Mouse (Mus musculus): ENCODE measurements around the gene Kank3. TPM values are rescaled to one million over a fixed set of nuclear protein-coding genes. Genes with fewer than 3 reads are reported as not detected.

The Kank3 gene
- polyA plus RNA-seq, 1 experiment from 2014 or later, result 45.3 TPM

DNA sequence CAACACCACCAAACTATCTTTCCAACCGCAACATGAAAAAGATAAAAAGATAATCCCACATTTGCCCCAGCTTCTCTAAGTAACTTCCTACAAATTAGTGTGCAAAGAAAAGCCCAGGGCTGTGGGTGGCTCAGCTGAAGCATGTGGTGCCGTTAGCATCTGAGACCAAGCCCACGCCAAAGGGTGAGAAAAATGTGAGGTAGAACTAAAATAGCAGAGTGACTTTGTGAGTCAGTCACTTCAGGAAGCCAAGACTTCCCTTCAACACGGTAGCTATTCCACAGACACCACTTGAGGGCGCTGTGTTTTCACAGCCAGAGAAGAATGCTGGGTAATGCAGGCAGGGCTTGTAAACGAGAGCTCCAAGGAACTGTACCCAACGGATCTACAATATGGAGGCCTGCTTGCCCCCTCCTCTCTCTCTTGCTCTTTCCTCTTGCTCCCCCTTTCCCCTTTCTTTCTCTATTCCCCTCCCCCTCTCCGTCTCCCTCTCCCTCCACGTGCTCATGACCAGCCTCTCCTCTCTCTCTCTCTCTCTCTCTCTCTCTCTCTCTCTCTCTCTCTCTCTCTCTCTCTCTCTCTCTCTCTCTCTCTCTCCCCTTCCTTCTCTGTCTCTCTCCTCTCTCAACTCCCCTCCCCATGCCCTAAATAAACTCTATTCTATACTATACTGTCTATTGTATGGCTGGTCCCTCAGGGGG lies 55.2 kb downstream of the Kank3 start:
- Histone ChIP-seq H3K27me3 (no peaks in the 10 kb centered on the region), H3K4me1 (no peaks in the 10 kb centered on the region), H3K4me3 (replicated peaks) (no peak overlapping the region), H3K9me3 (replicated peaks) (no peaks in the 10 kb centered on the region), H3K9ac (no peak overlapping the region), H3K4me2 (replicated peaks) (no peak overlapping the region), H3K27ac (replicated peaks) (no peak overlapping the region), H3K36me3 (no peaks in the 10 kb centered on the region)
- 29% methylated on average over 9 of the region's 9 CpGs for WGBS
- ATAC-seq (ENCODE audit: insufficient number of reproducible peaks, low FRiP score, low TSS enrichment, low read depth), result no peak

Other genes starting within 250 kb of the Kank3 start
- 42.9 and 55.7 TPM in 2 replicates for gene Zfp414, start 181.4 kb upstream of the Kank3 start, polyA plus RNA-seq (2015; fragmentation: Nextera tagmentation; extraction: Ambion mirVana)
- gene Pram1, start 172.5 kb upstream of the Kank3 start, polyA plus RNA-seq (2015; fragmentation: Nextera tagmentation; extraction: Ambion mirVana), result 0.99 and 1.1 TPM in 2 replicates
- gene Hnrnpm, start 123.7 kb upstream of the Kank3 start, polyA plus RNA-seq (2015; fragmentation: Nextera tagmentation; extraction: Ambion mirVana), result 281 and 283 TPM in 2 replicates
- 58.6 and 60.6 TPM in 2 replicates for gene March2, start 91.8 kb upstream of the Kank3 start, polyA plus RNA-seq (2015; fragmentation: Nextera tagmentation; extraction: Ambion mirVana)
- 269 and 325 TPM in 2 replicates for gene Rab11b, start 50.0 kb upstream of the Kank3 start, polyA plus RNA-seq (2015; fragmentation: Nextera tagmentation; extraction: Ambion mirVana)
- 58.8 and 67.2 TPM in 2 replicates for gene Angptl4, start 28.7 kb upstream of the Kank3 start, polyA plus RNA-seq (2015; fragmentation: Nextera tagmentation; extraction: Ambion mirVana)
- gene Rps28, start 14.0 kb downstream of the Kank3 start, polyA plus RNA-seq (2015; fragmentation: Nextera tagmentation; extraction: Ambion mirVana), result 998 and 1,000 TPM in 2 replicates
- 432 and 453 TPM in 2 replicates for gene Ndufa7, start 14.1 kb downstream of the Kank3 start, polyA plus RNA-seq (2015; fragmentation: Nextera tagmentation; extraction: Ambion mirVana)
- gene Cd320, start 32.6 kb downstream of the Kank3 start, polyA plus RNA-seq (2015; fragmentation: Nextera tagmentation; extraction: Ambion mirVana), result 57.3 and 59.6 TPM in 2 replicates
- gene Gm7029, start 63.3 kb downstream of the Kank3 start, polyA plus RNA-seq (2015; fragmentation: Nextera tagmentation; extraction: Ambion mirVana), result not detected in 2 replicates
- gene Kifc1, start 80.1 kb downstream of the Kank3 start, polyA plus RNA-seq (2015; fragmentation: Nextera tagmentation; extraction: Ambion mirVana), result 6.7 and 6.8 TPM in 2 replicates
- 0.55 and 0.58 TPM in 2 replicates for gene Platr17, start 94.6 kb downstream of the Kank3 start, polyA plus RNA-seq (2015; fragmentation: Nextera tagmentation; extraction: Ambion mirVana)
- 48.5 and 51.7 TPM in 2 replicates for gene Daxx, start 98.9 kb downstream of the Kank3 start, polyA plus RNA-seq (2015; fragmentation: Nextera tagmentation; extraction: Ambion mirVana)
- 40.2 and 49.3 TPM in 2 replicates for gene Tapbp, start 105.4 kb downstream of the Kank3 start, polyA plus RNA-seq (2015; fragmentation: Nextera tagmentation; extraction: Ambion mirVana)
- gene Zbtb22, start 105.4 kb downstream of the Kank3 start, polyA plus RNA-seq (2015; fragmentation: Nextera tagmentation; extraction: Ambion mirVana), result 15.8 and 17.8 TPM in 2 replicates
- 57.1 and 64.4 TPM in 2 replicates for gene Rgl2, start 119.0 kb downstream of the Kank3 start, polyA plus RNA-seq (2015; fragmentation: Nextera tagmentation; extraction: Ambion mirVana)
- gene Pfdn6, start 129.8 kb downstream of the Kank3 start, polyA plus RNA-seq (2015; fragmentation: Nextera tagmentation; extraction: Ambion mirVana), result 145 and 163 TPM in 2 replicates
- 36.2 and 36.5 TPM in 2 replicates for gene Wdr46, start 130.1 kb downstream of the Kank3 start, polyA plus RNA-seq (2015; fragmentation: Nextera tagmentation; extraction: Ambion mirVana)
- 6.0 and 8.5 TPM in 2 replicates for gene B3galt4, start 141.0 kb downstream of the Kank3 start, polyA plus RNA-seq (2015; fragmentation: Nextera tagmentation; extraction: Ambion mirVana)
- 48.9 and 57.2 TPM in 2 replicates for gene Vps52, start 145.3 kb downstream of the Kank3 start, polyA plus RNA-seq (2015; fragmentation: Nextera tagmentation; extraction: Ambion mirVana)
- 1,731 and 1,878 TPM in 2 replicates for gene Rps18, start 145.5 kb downstream of the Kank3 start, polyA plus RNA-seq (2015; fragmentation: Nextera tagmentation; extraction: Ambion mirVana)
- gene H2-K1, start 189.8 kb downstream of the Kank3 start, polyA plus RNA-seq (2015; fragmentation: Nextera tagmentation; extraction: Ambion mirVana), result 29.0 and 31.1 TPM in 2 replicates
- 26.0 and 26.9 TPM in 2 replicates for gene Ring1, start 214.2 kb downstream of the Kank3 start, polyA plus RNA-seq (2015; fragmentation: Nextera tagmentation; extraction: Ambion mirVana)
- 54.1 and 57.4 TPM in 2 replicates for gene H2-Ke6, start 217.5 kb downstream of the Kank3 start, polyA plus RNA-seq (2015; fragmentation: Nextera tagmentation; extraction: Ambion mirVana)
- 229 and 234 TPM in 2 replicates for gene Slc39a7, start 221.2 kb downstream of the Kank3 start, polyA plus RNA-seq (2015; fragmentation: Nextera tagmentation; extraction: Ambion mirVana)
- gene Rxrb, start 221.3 kb downstream of the Kank3 start, polyA plus RNA-seq (2015; fragmentation: Nextera tagmentation; extraction: Ambion mirVana), result 53.0 and 54.6 TPM in 2 replicates
- 53.2 and 64.3 TPM in 2 replicates for gene Col11a2, start 228.9 kb downstream of the Kank3 start, polyA plus RNA-seq (2015; fragmentation: Nextera tagmentation; extraction: Ambion mirVana)